Mouse (Mus musculus) cerebellum, postnatal 4 days (tissue): ENCODE measurements around the gene Ndufa4.
"Not testable (repeated sequence)": the region's sequence is repeated elsewhere in the genome, so short reads cannot be mapped to it uniquely, and the experiment has no call there.

ENCODE experiments used
- DNase-seq, 2 experiments: peaks; one replicate each; pipeline ENCODE4 v3.0.0; 2022; ENCODE audit warnings: low spot score in 2 of 2, mixed read lengths in 1 of 2

Gene Ndufa4

DNA sequence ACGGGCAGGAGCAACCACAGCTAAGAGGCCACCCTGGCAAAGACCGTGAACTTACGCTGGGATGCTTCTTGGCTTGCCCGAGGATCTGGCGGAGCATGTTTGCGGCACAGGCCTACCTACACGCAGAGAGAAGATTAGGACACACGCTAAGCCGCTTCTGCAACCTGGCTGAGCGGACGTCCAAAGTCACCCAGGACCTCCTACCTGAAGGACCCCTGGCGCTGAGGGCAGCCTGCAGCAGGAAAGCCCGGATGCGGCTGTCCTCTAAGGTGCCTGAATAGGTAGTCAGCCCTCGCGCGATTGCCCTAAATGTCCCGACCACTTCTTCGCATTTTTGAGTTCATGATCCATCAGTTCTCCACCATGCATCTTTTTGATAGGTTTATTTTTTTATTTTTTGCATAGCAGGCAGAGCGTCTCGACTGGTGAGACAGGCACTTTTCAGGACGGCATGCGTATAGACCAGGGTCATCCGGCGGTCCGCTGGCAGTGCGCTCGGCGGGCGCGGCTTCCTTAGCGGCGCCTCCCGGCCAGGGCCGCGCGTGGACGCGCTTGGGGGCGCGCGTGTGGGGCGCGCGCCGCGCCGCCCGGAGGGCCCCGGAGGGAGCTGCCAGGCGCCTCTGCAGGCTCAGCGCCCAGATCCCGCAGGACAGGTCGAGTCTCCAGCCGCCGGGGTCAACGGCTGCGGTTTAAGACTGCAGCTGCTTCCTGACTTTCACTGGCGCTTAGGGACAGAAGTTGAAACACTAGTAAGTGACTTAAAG, at the start of gene Ndufa4, which contains the start of gene Phf14:
Ndufa4 (minus strand) TSS at position 229 of the 764 bp plus-strand sequence.
Phf14 (plus strand) TSS at position 541 of the 764 bp plus-strand sequence.
- peak; percentile 68 to 83 for DNase-seq

DNA sequence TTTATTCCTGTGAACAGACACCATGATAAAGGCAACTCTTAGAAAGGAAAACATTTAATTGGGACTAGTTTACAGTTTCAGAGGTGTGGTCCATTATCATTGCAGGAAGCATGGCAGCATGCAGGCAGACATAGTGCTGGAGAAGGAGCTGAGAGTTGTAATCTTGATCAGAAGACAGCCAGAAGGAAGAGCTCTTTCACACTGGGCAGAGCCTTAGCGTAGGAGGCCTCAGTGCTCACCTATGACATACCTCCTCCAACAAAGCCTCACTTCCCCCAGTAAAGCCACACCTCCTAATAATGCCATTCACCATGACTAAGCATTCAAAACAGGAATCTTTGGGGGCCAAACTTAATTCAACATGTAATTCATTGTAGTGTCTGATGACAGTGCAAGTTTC, 40.8 kb upstream of the Ndufa4 start:
- DNase-seq, result no peak

DNA sequence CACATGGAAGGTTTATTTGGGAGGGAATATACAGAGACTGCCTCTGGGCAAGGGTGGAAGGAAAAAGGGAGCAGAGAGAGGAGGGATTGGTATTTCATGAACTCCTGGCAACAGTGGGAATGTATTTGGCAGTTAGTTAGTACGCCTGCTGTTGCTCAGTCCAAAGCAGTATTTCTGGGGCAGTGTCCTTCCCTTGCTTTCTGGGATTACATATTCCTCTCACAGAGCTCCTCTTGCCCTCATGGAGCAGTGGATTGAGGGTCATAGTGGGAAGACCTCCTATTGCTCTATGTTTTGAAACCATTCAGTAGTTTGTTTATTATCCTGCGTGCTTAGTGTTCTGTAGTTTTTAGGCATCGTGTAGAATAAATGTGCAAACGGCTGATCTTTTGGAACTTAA, 34.8 kb upstream of the Ndufa4 start:
- no peak for DNase-seq

DNA sequence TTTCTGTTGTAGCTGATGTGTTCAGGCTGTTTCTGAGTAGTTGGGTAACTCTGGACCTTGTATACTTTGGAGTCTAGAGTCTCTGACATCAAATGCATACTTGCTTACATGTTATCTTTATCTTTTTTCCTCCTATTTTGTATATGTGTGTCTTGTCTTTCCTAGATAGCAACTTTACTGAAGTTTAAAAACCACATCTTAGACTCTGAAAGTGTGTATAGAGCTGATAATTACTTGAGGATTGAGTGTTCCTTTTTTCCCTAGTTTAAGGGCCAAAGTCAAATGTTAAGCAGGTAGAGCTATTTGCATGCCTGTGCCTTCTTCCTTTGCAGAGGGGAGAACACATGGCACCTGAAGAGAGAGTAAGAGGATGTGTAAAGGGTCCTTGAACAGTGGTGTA, 33.6 kb upstream of the Ndufa4 start:
- no peak for DNase-seq

DNA sequence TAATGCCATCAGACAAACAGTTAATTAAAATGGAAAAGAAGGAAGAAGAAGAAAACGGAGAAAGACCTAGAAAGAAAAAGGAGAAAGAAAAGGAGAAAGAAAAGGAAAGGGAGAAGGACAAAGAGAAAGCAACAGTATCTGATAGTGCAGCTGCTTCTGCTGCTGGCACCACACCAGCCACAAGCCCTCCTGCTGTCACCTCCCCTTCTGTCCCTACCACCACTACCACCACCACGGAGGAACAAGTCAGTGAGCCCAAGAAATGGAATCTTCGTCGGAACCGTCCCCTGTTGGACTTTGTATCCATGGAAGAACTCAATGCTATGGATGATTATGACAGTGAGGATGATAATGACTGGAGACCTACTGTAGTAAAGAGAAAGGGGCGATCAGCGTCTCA, 26.1 kb upstream of the Ndufa4 start:
- no peak for DNase-seq

DNA sequence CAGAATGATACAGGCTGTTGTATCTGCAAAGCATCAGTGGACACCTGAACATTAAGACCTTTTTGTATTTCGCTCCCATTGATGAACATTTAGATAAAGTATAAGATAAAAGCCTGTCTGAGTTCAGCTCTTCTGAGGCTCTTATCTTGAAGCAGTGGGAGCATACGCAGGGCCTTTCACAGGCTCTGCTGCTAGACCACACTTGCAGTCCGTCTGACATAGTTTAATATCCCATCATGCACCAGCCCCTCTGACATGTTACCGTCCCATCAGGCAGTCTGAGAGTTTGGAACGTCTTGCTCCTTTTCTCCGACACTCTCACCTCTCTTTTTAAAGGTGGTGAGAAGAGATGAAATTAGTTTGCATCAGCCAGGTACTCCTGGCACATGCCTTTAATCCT, 20.2 kb upstream of the Ndufa4 start:
- DNase-seq, result no peak

DNA sequence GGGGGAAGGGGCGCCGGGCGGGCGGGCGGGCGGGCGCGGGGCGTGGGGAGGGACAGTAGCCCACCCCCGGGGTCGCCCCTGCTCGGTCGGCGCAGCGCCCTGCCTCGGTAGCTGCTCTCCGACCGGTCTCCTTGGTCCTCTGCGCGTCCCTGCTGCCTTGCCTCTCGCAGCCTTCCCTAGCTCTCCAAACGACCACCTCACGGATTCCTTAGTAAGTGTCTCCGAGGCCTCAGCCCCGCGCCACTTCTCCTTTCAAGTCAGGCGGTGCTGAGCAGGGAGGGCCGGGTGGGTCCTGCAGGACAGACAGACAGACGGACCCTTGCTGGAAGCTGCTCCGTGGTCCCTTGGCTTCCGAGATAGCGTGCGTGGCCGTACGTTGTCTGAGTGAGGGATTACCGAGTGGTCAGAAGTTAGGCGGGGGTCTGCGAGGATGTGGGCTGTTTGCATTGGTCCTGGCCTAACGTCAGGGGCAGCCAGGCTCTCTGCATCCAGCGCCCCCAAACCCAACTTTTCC, 18.8 kb upstream of the Ndufa4 start:
- DNase-seq, result peak; percentile 24 to 55

DNA sequence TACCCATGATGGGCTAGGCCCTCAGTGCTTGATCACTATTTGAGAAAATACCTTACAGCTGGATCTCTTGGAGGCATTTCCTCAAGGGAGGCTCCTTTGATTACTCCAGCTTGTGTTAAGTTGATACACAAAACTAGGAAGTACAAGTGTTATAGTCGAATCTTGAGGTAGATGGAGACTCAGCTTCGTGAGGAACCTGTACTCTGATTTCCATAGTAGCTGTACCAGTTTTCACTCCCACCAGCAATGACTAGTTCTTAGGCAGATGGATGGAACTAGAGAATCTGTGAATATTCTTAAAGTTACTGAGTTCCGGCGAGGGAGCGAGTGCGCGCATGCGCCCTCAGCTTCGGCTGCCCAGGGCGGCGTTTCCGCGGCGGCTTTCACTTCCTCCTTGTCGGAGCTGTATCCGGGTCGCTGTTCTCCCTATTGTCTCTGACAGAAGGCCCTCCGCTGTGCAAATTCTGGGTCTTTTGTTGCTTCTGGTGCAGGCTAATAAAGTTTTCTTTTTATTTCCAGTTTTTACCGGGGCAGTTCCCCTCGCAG, 18.3 kb upstream of the Ndufa4 start:
- DNase-seq, result peak; percentile 80 to 87

DNA sequence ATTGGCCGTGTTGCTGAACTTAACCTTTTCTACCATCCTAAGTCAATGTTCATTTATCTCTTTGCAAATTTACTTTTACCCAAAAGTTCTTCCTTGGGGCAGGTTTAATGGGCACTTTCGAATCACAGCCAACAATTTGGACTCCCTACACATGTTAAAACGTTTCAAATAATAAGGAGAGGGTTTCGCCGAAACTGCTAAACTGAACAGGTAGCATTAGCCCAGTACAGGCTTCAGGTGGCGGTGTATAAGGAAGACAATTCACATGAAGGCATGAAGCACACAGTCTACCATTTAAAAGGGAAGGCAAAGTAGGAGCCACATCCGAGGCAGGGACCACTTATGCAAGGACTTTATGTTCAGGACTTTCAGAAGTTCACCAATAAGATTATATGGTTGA, 873 bp upstream of the Ndufa4 start:
- no peak for DNase-seq

DNA sequence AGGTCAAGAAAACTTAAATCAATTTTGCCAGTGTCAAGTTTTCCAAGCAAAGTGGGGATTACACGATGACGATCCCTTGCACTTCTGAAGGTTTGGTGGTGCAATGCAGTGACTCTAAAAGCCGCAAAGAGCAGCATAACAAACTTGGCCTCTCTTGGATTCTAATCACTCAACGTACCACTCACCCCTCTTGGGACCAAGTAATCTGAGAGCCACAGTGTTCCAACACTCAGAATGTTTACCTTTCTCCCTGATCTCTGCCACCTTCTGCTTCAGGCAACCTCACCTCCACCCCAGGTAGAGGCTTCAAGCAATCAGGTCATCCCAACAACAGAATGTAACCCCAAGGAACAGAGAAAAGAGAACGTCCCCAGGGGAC, 418 bp downstream of the Ndufa4 start:
- no peak for DNase-seq

DNA sequence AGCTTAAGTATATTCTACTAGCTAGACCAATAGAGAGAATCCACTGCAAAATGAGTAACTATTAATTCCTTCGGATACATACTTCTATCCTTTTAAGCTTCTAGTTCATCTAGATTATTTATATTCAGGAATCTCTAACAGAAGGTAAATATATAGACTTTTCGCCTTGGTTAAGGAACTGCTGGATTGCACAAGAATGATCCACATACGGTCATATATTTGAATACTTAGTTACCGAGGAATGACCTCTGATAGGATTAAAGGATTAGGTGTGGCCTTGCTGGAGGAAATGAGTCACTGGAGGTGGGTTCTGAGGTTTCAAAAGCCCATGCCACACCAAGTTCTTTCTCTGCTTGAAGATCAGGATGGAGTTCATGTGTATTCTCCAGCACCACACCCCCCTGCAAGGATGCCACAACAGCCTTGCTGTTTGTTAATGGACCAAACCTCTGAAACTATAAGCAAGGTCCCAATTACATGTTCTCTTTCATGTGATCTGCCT, 6.4 kb downstream of the Ndufa4 start:
- DNase-seq, result no peak

DNA sequence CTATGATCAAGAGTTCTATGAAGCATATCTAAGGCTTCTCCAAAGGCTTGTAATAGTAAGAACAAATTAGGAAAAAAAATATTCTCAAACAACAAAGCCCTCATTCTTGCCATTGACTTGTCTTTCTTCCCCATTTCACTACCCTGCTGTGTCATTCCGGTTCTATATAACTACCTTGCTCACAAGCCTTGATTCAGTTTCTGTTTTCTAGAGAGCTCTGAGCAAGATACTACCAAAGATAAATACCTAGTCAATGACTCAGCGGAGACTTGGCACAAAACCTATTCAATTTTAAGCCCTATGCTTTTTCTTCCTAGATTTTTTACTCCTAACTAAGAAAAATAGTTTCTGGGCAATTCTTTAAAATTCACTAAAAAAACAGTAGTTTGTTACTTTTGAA, 31.9 kb downstream of the Ndufa4 start:
- DNase-seq, result not testable (repeated sequence)
